Mouse (Mus musculus): ENCODE data around the gene Irak3. TPM values are rescaled to one million over a fixed set of nuclear protein-coding genes. Genes with fewer than 3 reads are reported as not detected.

Irak3 gene
- total and polyA plus RNA-seq, 3 experiments: 0.47 TPM; not detected in 2

GRCm38 (mm10) chr10:120169064-120169463, 32.9 kb downstream of the Irak3 start:
- peaks cover 0 to 29% of the 10 kb centered on the region in 2 experiments; a peak in 3 of 4 replicates for H3K36me3 ChIP-seq (ENCODE audit: control insufficient read depth in 1 of 2, insufficient read depth in 2 of 2, low read length in 2 of 2)
- H3K27me3 ChIP-seq (ENCODE audit: control insufficient read depth in 1 of 2, insufficient read depth in 2 of 2, low read length in 2 of 2): no peaks in the 10 kb centered on the region
- H3K27ac ChIP-seq (ENCODE audit: control insufficient read depth, low read depth, low read length): peak overlapping the region; percentile 76
- peak overlapping the region; percentile 19 to 38 for H3K4me3 ChIP-seq (ENCODE audit: control insufficient read depth in 1 of 2, insufficient read depth in 1 of 2, low read depth in 2 of 2, low read length in 2 of 2)
- TF ChIP-seq MXI1 (IDR thresholded peaks at IDR 0.05; ENCODE audit: low read depth, low read length) (peak; percentile 20; the same call in 1 of the 2 replicates), RCOR1 (IDR thresholded peaks at IDR 0.05; ENCODE audit: low read depth, low read length) (peak; percentile 67), EP300 (IDR thresholded peaks at IDR 0.05; ENCODE audit: low read depth in 1 of 2, low read length in 2 of 2) (peak; percentile 65 to 81; a peak in 3 of 4 replicates), NELFE (IDR thresholded peaks at IDR 0.05; ENCODE audit: low read depth, low read length) (no peak), KAT2A (conservative IDR thresholded peaks at IDR 0.05; ENCODE audit: low read depth, low read length) (no peak), ETS1 (IDR thresholded peaks at IDR 0.05; ENCODE audit: low read depth, low read length) (peak; percentile 62), TCF12 (IDR thresholded peaks at IDR 0.05; ENCODE audit: low read depth, low read length) (peak; percentile 79; the same call in 1 of the 2 replicates), MAZ (IDR thresholded peaks at IDR 0.05; ENCODE audit: low read depth, low read length) (0 out of 2 replicates have a peak, but pooled peaks have one; percentile 48), TAL1 (IDR thresholded peaks at IDR 0.05; ENCODE audit: low read length) (peak; percentile 64), ZNF384 (IDR thresholded peaks at IDR 0.05; ENCODE audit: low read depth, low read length) (peak; percentile 51)
- peak overlapping the region; percentile 31; the same call in 1 of the 2 replicates for H3K9ac ChIP-seq (ENCODE audit: control insufficient read depth, low read depth, low read length, poor library complexity, severe bottlenecking)
- no peaks in the 10 kb centered on the region for H3K79me2 ChIP-seq (ENCODE audit: control insufficient read depth, insufficient read depth, low read length, poor library complexity)
- H3K9me3 ChIP-seq (replicated peaks; ENCODE audit: insufficient read depth, low read length): no peaks in the 10 kb centered on the region
- peak; percentile 55 for DNase-seq (ENCODE audit: low read depth, low spot score)
- peaks cover 20% of the 10 kb centered on the region in 2 experiments for H3K4me1 ChIP-seq (ENCODE audit: control insufficient read depth in 1 of 2, insufficient read depth in 2 of 2, low read length in 2 of 2)

- Histone ChIP-seq H3K4me3 (ENCODE audit: control insufficient read depth in 1 of 2, insufficient read depth in 1 of 2, low read depth in 2 of 2, low read length in 2 of 2) (peak overlapping the region; percentile 28 to 38; a peak in 3 of 4 replicates), H3K27ac (ENCODE audit: control insufficient read depth, low read depth, low read length) (peak overlapping the region; percentile 76), H3K4me1 (ENCODE audit: control insufficient read depth in 1 of 2, insufficient read depth in 2 of 2, low read length in 2 of 2) (peaks cover 20% of the 10 kb centered on the region in 2 experiments), H3K9me3 (replicated peaks; ENCODE audit: insufficient read depth, low read length) (no peaks in the 10 kb centered on the region), H3K79me2 (ENCODE audit: control insufficient read depth, insufficient read depth, low read length, poor library complexity) (no peaks in the 10 kb centered on the region), H3K9ac (ENCODE audit: control insufficient read depth, low read depth, low read length, poor library complexity, severe bottlenecking) (peak overlapping the region; percentile 31; the same call in 1 of the 2 replicates), H3K27me3 (ENCODE audit: control insufficient read depth in 1 of 2, insufficient read depth in 2 of 2, low read length in 2 of 2) (no peaks in the 10 kb centered on the region), H3K36me3 (ENCODE audit: control insufficient read depth in 1 of 2, insufficient read depth in 2 of 2, low read length in 2 of 2) (peaks cover 0 to 29% of the 10 kb centered on the region in 2 experiments; a peak in 3 of 4 replicates)
- peak; percentile 74 for DNase-seq (ENCODE audit: low read depth, low spot score)
- peak; percentile 91 for TF ChIP-seq TAL1 (IDR thresholded peaks at IDR 0.05; ENCODE audit: low read length)
- TF ChIP-seq MXI1 (IDR thresholded peaks at IDR 0.05; ENCODE audit: low read depth, low read length): peak; percentile 64
- peak; percentile 68 for TF ChIP-seq ZMIZ1 (IDR thresholded peaks at IDR 0.05; ENCODE audit: low read depth, low read length)
- TF ChIP-seq ZKSCAN1 (IDR thresholded peaks at IDR 0.05; ENCODE audit: low read depth, low read length): 0 out of 2 replicates have a peak, but pooled peaks have one; percentile 32
- peak; percentile 52; the same call in 1 of the 2 replicates for TF ChIP-seq HCFC1 (IDR thresholded peaks at IDR 0.05; ENCODE audit: low read depth, low read length)
- TF ChIP-seq TCF12 (IDR thresholded peaks at IDR 0.05; ENCODE audit: low read depth, low read length): peak; percentile 98
- no peak for TF ChIP-seq CHD1 (IDR thresholded peaks at IDR 0.05; ENCODE audit: low read depth, low read length)
- peak; percentile 30; the same call in 1 of the 2 replicates for TF ChIP-seq MAZ (IDR thresholded peaks at IDR 0.05; ENCODE audit: low read depth, low read length)
- 0 out of 2 replicates have a peak, but pooled peaks have one; percentile 38 for TF ChIP-seq MAX (IDR thresholded peaks at IDR 0.05; ENCODE audit: low read length)
- TF ChIP-seq MYB (IDR thresholded peaks at IDR 0.05; ENCODE audit: low read depth, low read length): 0 out of 2 replicates have a peak, but pooled peaks have one; percentile 26
- peak; percentile 63; the same call in 1 of the 2 replicates for TF ChIP-seq JUND (IDR thresholded peaks at IDR 0.05; ENCODE audit: low read depth, low read length)
- no peak for TF ChIP-seq ZNF384 (IDR thresholded peaks at IDR 0.05; ENCODE audit: low read depth, low read length)
- TF ChIP-seq ETS1 (IDR thresholded peaks at IDR 0.05; ENCODE audit: low read depth, low read length): peak; percentile 94
- TF ChIP-seq UBTF (IDR thresholded peaks at IDR 0.05; ENCODE audit: borderline replicate concordance, insufficient read depth, low read depth, low read length): no peak
- TF ChIP-seq USF1 (IDR thresholded peaks at IDR 0.05; ENCODE audit: low read depth, low read length): no peak
- peak; percentile 85 for TF ChIP-seq RCOR1 (IDR thresholded peaks at IDR 0.05; ENCODE audit: low read depth, low read length)
- peak; percentile 96 for TF ChIP-seq GATA1 (IDR thresholded peaks at IDR 0.05; ENCODE audit: low read depth, low read length)
- TF ChIP-seq BHLHE40 (IDR thresholded peaks at IDR 0.05; ENCODE audit: borderline replicate concordance, low read depth, low read length): peak; percentile 65; the same call in 1 of the 2 replicates
- no peak for TF ChIP-seq NELFE (IDR thresholded peaks at IDR 0.05; ENCODE audit: low read depth, low read length)
- peak; percentile 45; the same call in 1 of the 2 replicates for TF ChIP-seq SIN3A (IDR thresholded peaks at IDR 0.05; ENCODE audit: low read length)
- TF ChIP-seq CHD2 (IDR thresholded peaks at IDR 0.05; ENCODE audit: low read length): no peak; the same call in 1 of the 2 replicates
- TF ChIP-seq GABPA (IDR thresholded peaks at IDR 0.05; ENCODE audit: low read depth, low read length): peak; percentile 40; the same call in 1 of the 2 replicates
- TF ChIP-seq EP300 (IDR thresholded peaks at IDR 0.05; ENCODE audit: low read depth in 1 of 2, low read length in 2 of 2): peak; percentile 95 to 97
- no peak for TF ChIP-seq POLR2A (IDR thresholded peaks at IDR 0.05; ENCODE audit: control insufficient read depth in 1 of 2, insufficient read depth in 1 of 2, low read depth in 1 of 2, low read length in 2 of 2, poor library complexity in 1 of 2)
- TF ChIP-seq TBP (IDR thresholded peaks at IDR 0.05; ENCODE audit: low read depth, low read length): 0 out of 2 replicates have a peak, but pooled peaks have one; percentile 18
- TF ChIP-seq CTCF (IDR thresholded peaks at IDR 0.05 in 2 of 3, conservative IDR thresholded peaks at IDR 0.05 in 1 of 3; ENCODE audit: control insufficient read depth in 1 of 3, insufficient read depth in 1 of 3, low read depth in 2 of 3, low read length in 3 of 3, poor library complexity in 1 of 3, severe bottlenecking in 1 of 3): no peak
- peak; percentile 18; the same call in 1 of the 2 replicates for TF ChIP-seq KAT2A (conservative IDR thresholded peaks at IDR 0.05; ENCODE audit: low read depth, low read length)
- 0 out of 2 replicates have a peak, but pooled peaks have one; percentile 28 for TF ChIP-seq ELF1 (IDR thresholded peaks at IDR 0.05; ENCODE audit: low read depth, low read length)
These were observed 33.9 kb downstream of the Irak3 start for GRCm38 (mm10) chr10:120168070-120168469.

Data from MEL (cell line).